Mouse (Mus musculus): Measurements from ENCODE around the gene U90926.

GRCm38 (mm10) chr5:92196895-92197811, 18.1 kb downstream of the U90926 start:
- TF ChIP-seq CTCF (IDR thresholded peaks at IDR 0.05) (no peak), EP300 (IDR thresholded peaks at IDR 0.05) (no peak)

All from lung, postnatal 0 days (tissue).